Mouse (Mus musculus) heart, embryonic 11.5 days (tissue): ENCODE data around the gene Kcnip1. TPM values are rescaled to one million over a fixed set of nuclear protein-coding genes. Genes with fewer than 3 reads are reported as not detected.

Source experiments
- ATAC-seq: fragments of 200-750 bp; cut with Nextera tagmentation; replicated peaks from 2 replicates; pipeline ENCODE4 v1.8.0; 2017; ENCODE audit warnings: moderate library complexity; ENCODE audit not compliant: insufficient number of reproducible peaks, low FRiP score, low TSS enrichment
- H3K27ac ChIP-seq: fragments of 300-500 bp; sonication (generic); 2 replicates; pipeline ENCODE4 v1.5.1; 2014; ENCODE audit warnings: mild to moderate bottlenecking, low read depth, low read length
- H3K27me3 ChIP-seq: fragments of 300-500 bp; sonication (generic); 2 replicates; pipeline ENCODE4 v1.6.1; 2014; ENCODE audit warnings: mild to moderate bottlenecking, low read length, mixed read lengths; ENCODE audit not compliant: control insufficient read depth, insufficient read depth
- H3K36me3 ChIP-seq: fragments of 300-500 bp; sonication (generic); 2 replicates; pipeline ENCODE4 v1.6.1; 2014; ENCODE audit warnings: mild to moderate bottlenecking, low read length, moderate library complexity, mixed read lengths; ENCODE audit not compliant: control insufficient read depth, insufficient read depth
- H3K4me1 ChIP-seq: fragments of 300-500 bp; sonication (generic); 2 replicates; pipeline ENCODE4 v1.6.1; 2014; ENCODE audit warnings: low read length; ENCODE audit not compliant: control insufficient read depth, insufficient read depth
- H3K4me2 ChIP-seq: fragments of 300-500 bp; sonication (generic); 2 replicates; pipeline ENCODE4 v1.6.1; 2014; ENCODE audit warnings: mild to moderate bottlenecking, moderate library complexity
- H3K4me3 ChIP-seq: fragments of 300-500 bp; sonication (generic); 2 replicates; pipeline ENCODE4 v1.5.1; 2014; ENCODE audit warnings: low read depth, low read length
- H3K9ac ChIP-seq: fragments of 300-500 bp; sonication (generic); 2 replicates; pipeline ENCODE4 v1.6.1; 2014; ENCODE audit warnings: mild to moderate bottlenecking, low read depth, low read length, moderate library complexity
- H3K9me3 ChIP-seq: fragments of 300-500 bp; sonication (generic); replicated peaks from 2 replicates; pipeline ENCODE4 v1.6.1; 2016; ENCODE audit warnings: low read length; ENCODE audit not compliant: control insufficient read depth
- WGBS: fragments of 180-500 bp; shearing (Covaris S2); extraction: QIAGEN DNeasy Blood & Tissue Kit; methylation state at CpG from one replicate; pipeline ENCODE4 v1.1.7; 2014; ENCODE audit not compliant: insufficient replicate concordance; 5-methylcytosine and 5-hydroxymethylcytosine counted together
- polyA plus RNA-seq: library from polyadenylated mRNA; unstranded; fragments of >200 nt; fragmentation: Nextera tagmentation; extraction: Ambion mirVana; gene quantifications from 2 replicates; pipeline ENCODE4 v1.2.1, GENCODE M21; 2014

Gene Kcnip1
- polyA plus RNA-seq, 1 experiment from 2014 or later: 0.44 TPM

DNA sequence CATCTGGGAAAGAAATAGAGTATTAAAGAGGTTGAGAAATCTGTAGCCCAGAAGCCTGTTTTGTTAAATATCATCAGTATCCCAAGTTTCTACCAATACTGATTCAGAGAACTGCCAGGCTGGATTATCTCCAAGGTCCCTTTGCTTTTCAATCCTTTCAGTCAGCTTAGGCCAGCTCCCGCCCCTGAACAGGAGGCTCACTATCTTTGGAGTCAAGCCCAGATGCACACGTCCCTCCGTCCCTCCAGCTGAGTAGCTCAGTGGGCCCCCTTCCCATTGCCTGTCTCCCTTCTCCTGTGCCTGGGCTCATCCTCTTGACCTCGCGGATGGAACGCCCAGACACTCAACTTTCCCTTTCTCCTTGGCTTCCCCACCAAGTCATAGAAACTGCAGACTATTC is 65.6 kb downstream of the Kcnip1 start:
- H3K27ac ChIP-seq: no peak overlapping the region
- H3K36me3 ChIP-seq: no peaks in the 10 kb centered on the region
- H3K4me2 ChIP-seq: no peak overlapping the region
- no peaks in the 10 kb centered on the region for H3K4me1 ChIP-seq
- no peak overlapping the region for H3K4me3 ChIP-seq
- 0 out of 2 replicates have a peak, but pooled peaks cover 2% of the 10 kb centered on the region for H3K27me3 ChIP-seq
- WGBS: 43% methylated on average over 6 of the region's 6 CpGs
- no peak for ATAC-seq
- H3K9me3 ChIP-seq: no peaks in the 10 kb centered on the region
- no peak overlapping the region for H3K9ac ChIP-seq

DNA sequence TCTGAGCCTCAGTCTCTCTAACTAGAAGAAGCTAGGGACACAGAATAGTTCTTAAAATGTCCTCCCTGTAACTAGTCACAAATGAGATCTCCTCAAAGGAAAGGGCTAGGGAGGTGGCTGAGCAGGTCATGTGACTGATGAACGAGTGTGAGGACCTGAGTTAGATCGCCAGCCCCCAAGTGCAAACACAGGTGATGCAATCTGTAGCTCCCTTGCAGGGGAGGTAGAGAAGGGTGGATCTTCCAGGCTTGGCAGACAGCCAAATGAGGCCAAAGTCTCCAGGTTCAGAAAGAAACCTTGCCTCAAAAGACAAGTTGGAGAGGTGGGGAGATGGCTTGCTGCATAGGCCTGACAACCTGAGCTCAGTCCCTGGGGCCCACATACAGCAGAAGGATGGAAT is 66.4 kb downstream of the Kcnip1 start:
- no peak for ATAC-seq
- WGBS: 48% methylated on average over 2 of the region's 2 CpGs
- Histone ChIP-seq H3K4me3 (no peak overlapping the region), H3K27ac (no peak overlapping the region), H3K27me3 (0 out of 2 replicates have a peak, but pooled peaks cover 2% of the 10 kb centered on the region), H3K36me3 (no peaks in the 10 kb centered on the region), H3K9me3 (no peaks in the 10 kb centered on the region), H3K9ac (no peak overlapping the region), H3K4me1 (no peaks in the 10 kb centered on the region), H3K4me2 (no peak overlapping the region)

DNA sequence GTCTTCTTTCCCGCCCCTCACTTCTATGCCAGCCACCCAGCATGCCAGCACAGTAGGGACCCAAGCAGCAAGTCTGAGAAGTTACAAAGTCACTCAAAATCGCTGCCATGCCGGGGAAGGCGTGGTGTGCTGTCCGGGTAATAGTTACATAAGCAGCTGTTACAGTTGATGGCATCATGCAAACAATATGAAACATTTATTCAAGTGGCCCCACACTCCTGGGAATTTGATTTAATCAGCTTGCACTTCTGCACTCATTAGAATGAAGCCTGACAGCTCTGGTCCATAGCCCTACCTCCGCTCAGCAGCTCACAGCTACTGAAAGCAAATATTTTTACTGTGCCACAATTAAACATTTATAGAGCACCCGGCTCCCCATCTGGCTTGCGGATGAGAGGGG is 67.2 kb downstream of the Kcnip1 start:
- Histone ChIP-seq H3K4me3 (no peak overlapping the region), H3K9ac (no peak overlapping the region), H3K36me3 (no peaks in the 10 kb centered on the region), H3K27me3 (0 out of 2 replicates have a peak, but pooled peaks cover 2% of the 10 kb centered on the region), H3K4me1 (no peaks in the 10 kb centered on the region), H3K27ac (no peak overlapping the region), H3K9me3 (no peaks in the 10 kb centered on the region), H3K4me2 (no peak overlapping the region)
- WGBS: 72% methylated on average over 8 of the region's 8 CpGs
- ATAC-seq: no peak

DNA sequence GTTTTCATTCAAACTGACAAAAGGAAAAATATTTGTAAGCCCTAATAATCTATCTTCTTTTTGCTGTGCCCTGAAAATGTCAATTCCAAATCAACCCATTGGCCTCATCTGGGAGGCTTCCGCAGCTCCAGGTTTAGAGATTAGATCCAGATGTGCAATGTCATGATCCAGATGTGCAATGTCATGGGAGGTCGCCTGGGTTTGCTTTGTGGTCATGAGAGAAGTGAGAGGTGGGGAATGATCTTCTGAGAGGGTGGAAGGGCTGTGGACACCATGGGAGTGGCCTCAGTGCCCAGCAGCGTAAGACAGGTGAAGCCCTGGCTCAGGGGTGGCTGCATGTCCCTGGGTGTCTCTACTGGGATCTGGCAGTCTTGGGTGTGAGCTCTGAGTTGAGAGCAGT is 69.9 kb downstream of the Kcnip1 start:
- Histone ChIP-seq H3K4me2 (no peak overlapping the region), H3K4me3 (no peak overlapping the region), H3K27me3 (0 out of 2 replicates have a peak, but pooled peaks cover 2% of the 10 kb centered on the region), H3K9me3 (no peaks in the 10 kb centered on the region), H3K27ac (no peak overlapping the region), H3K9ac (no peak overlapping the region), H3K4me1 (no peaks in the 10 kb centered on the region), H3K36me3 (no peaks in the 10 kb centered on the region)
- 59% methylated on average over 3 of the region's 3 CpGs for WGBS
- ATAC-seq: no peak

DNA sequence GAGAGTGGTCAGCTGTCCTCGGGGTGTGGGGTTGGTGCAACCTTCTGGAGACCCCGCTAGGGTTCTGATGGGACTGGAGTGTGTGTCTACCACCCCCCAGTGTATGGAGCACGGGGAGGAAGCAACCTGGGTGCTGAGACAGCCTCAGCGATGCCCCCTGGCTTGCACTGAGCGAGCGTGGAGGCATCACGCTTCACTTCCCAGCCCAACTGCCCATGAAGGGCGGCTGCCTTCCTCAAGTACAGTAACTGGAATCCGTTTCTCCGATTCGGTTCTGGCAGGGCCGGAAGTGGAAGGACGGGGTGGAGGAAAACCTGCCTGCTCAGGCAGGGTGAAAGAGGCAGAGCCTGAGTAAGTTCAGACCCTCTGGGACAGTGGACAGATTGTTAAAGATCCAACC is 71.5 kb downstream of the Kcnip1 start:
- Histone ChIP-seq H3K36me3 (no peaks in the 10 kb centered on the region), H3K4me2 (no peak overlapping the region), H3K27me3 (0 out of 2 replicates have a peak, but pooled peaks cover 2% of the 10 kb centered on the region), H3K27ac (no peak overlapping the region), H3K4me1 (no peaks in the 10 kb centered on the region), H3K9me3 (no peaks in the 10 kb centered on the region), H3K4me3 (no peak overlapping the region), H3K9ac (no peak overlapping the region)
- no peak for ATAC-seq
- 67% methylated on average over 13 of the region's 13 CpGs for WGBS

DNA sequence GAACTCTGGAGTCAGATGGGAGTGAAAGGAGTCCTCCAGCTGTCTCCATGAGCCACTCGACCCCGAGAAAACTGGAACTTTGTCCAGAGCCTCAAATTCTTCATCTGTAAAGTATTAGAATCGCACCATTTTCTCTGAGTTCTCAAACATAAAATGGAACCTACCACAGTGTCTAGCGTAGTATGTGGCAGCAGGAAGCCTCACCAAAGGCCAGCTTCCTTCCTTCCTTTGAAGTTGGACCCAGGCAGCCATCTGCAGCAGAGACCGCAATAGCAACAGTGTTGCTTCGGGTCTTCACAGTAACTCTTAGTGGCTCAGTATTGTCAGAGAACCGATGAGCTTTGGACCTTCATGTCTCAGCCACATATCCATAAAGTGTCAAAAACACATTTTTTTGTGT is 73.1 kb downstream of the Kcnip1 start:
- Histone ChIP-seq H3K9ac (no peak overlapping the region), H3K27ac (no peak overlapping the region), H3K27me3 (no peaks in the 10 kb centered on the region), H3K9me3 (no peaks in the 10 kb centered on the region), H3K36me3 (no peaks in the 10 kb centered on the region), H3K4me1 (no peaks in the 10 kb centered on the region), H3K4me3 (no peak overlapping the region), H3K4me2 (no peak overlapping the region)
- ATAC-seq: no peak
- 65% methylated on average over 7 of the region's 7 CpGs for WGBS

DNA sequence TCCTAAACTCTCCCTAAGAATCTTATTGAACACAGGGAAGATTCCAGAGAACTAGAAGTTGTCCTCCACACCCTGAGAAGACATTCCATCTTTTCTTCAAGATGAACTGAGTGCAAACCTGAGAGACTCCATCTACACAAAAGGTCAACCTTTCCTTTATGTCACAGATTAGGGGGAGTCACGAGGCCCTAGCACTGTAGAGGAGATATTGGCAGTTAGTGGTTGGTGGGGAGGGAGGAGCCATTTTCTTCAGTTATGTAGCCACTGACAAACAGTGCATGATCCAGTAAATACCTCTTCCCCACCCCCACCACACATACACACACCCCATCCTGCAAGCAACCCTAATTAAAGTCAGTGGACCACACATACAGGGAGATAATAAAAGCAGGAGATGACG is 74.5 kb downstream of the Kcnip1 start:
- H3K27ac ChIP-seq: no peak overlapping the region
- no peak overlapping the region for H3K9ac ChIP-seq
- no peak for ATAC-seq
- no peak overlapping the region for H3K4me2 ChIP-seq
- H3K36me3 ChIP-seq: no peaks in the 10 kb centered on the region
- no peaks in the 10 kb centered on the region for H3K27me3 ChIP-seq
- H3K9me3 ChIP-seq: no peaks in the 10 kb centered on the region
- WGBS: 42% methylated on average over 2 of the region's 2 CpGs
- H3K4me3 ChIP-seq: no peak overlapping the region
- no peaks in the 10 kb centered on the region for H3K4me1 ChIP-seq

DNA sequence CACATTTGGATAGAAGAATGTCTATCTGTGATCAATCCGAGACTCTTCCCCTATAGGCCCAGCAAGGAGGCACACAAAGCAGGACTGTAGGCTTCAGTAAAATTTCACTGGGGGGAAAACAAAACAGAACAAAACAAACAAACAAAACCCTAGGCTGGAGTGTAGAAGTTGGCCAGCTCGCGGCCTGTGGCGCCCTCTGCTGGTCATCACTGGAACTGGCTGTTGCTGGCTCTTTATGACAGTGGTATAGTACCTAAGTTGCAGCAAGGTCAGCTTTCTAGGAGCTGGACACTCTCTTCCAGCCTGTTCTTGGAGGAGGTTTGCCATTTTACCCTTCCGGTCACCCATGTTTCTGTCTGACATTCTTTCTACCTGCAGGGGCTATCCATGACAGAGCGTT is 75.4 kb downstream of the Kcnip1 start:
- no peak for ATAC-seq
- 22% methylated on average over 6 of the region's 6 CpGs for WGBS
- Histone ChIP-seq H3K4me3 (no peak overlapping the region), H3K9me3 (no peaks in the 10 kb centered on the region), H3K27me3 (no peaks in the 10 kb centered on the region), H3K27ac (no peak overlapping the region), H3K36me3 (no peaks in the 10 kb centered on the region), H3K9ac (no peak overlapping the region), H3K4me1 (no peaks in the 10 kb centered on the region), H3K4me2 (no peak overlapping the region)

DNA sequence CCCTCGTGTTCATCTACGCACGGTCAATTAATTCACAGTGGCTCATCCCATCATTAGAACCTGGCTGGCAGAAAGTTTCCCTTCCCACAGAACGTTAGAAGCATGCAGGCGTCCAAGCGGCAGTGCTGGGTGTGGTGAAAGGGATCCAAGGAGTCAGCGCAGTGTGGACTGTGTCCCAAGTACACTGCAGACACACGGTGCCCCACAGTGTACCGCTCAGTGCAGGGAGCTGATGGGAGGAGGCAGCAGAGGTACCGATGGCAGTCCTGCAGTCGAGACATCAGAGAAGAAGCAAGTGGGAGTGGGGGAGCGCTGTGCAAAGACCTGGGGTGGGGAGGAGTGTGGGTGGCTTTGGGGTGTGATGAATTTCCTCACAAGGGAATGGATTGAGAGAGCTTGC is 78.7 kb downstream of the Kcnip1 start:
- Histone ChIP-seq H3K4me1 (peaks cover 16% of the 10 kb centered on the region; the same call in 1 of the 2 replicates), H3K36me3 (no peaks in the 10 kb centered on the region), H3K27ac (no peak overlapping the region), H3K9ac (no peak overlapping the region), H3K4me2 (no peak overlapping the region), H3K4me3 (no peak overlapping the region), H3K27me3 (no peaks in the 10 kb centered on the region), H3K9me3 (no peaks in the 10 kb centered on the region)
- no peak for ATAC-seq
- 83% methylated on average over 12 of the region's 12 CpGs for WGBS
